Mouse (Mus musculus): ENCODE results near the gene Cd9. TPM values are rescaled to one million over a fixed set of nuclear protein-coding genes. Genes with fewer than 3 reads are reported as not detected.

Gene Cd9
- 101 and 122 TPM in 2 replicates for polyA plus RNA-seq (2015; fragmentation: Nextera tagmentation; extraction: Ambion mirVana)

GRCm38 (mm10) chr6:125494092-125494871, at the start of gene Cd9:
Gene Cd9, minus strand, starts transcription at chr6:125494791.

Other genes starting within 250 kb of the Cd9 start
- gene Tuba3a, start 208.7 kb downstream of the Cd9 start, polyA plus RNA-seq (2015; fragmentation: Nextera tagmentation; extraction: Ambion mirVana) = not detected in 2 replicates
- 32.5 and 39.7 TPM in 2 replicates for gene Ltbr, start 180.9 kb downstream of the Cd9 start, polyA plus RNA-seq (2015; fragmentation: Nextera tagmentation; extraction: Ambion mirVana)
- gene Scnn1a, start 174.1 kb downstream of the Cd9 start, polyA plus RNA-seq (2015; fragmentation: Nextera tagmentation; extraction: Ambion mirVana) = 0.17 and 0.40 TPM in 2 replicates
- gene Tnfrsf1a, start 145.4 kb downstream of the Cd9 start, polyA plus RNA-seq (2015; fragmentation: Nextera tagmentation; extraction: Ambion mirVana) = 32.6 and 49.5 TPM in 2 replicates
- gene Plekhg6, start 114.0 kb downstream of the Cd9 start, polyA plus RNA-seq (2015; fragmentation: Nextera tagmentation; extraction: Ambion mirVana) = 0.13 TPM in 2 replicates
- 9.9 and 13.9 TPM in 2 replicates for gene Vwf, start 52.0 kb upstream of the Cd9 start, polyA plus RNA-seq (2015; fragmentation: Nextera tagmentation; extraction: Ambion mirVana)
- 0.11 TPM in 1 of 2 replicates, not detected in the other for gene Ano2, start 195.6 kb upstream of the Cd9 start, polyA plus RNA-seq (2015; fragmentation: Nextera tagmentation; extraction: Ambion mirVana)